Mouse (Mus musculus) gastrocnemius, postnatal 25 days (tissue): ENCODE results near the gene Zcchc4. TPM values are rescaled to one million over a fixed set of nuclear protein-coding genes. Genes with fewer than 3 reads are reported as not detected.
"Not testable (repeated sequence)": the region's sequence is repeated elsewhere in the genome, so short reads cannot be mapped to it uniquely, and the experiment has no call there.

ENCODE experiments used
- DNase-seq: peaks from one replicate; pipeline ENCODE4 v3.0.0; 2022
- long read RNA-seq, 2 experiments: library from polyadenylated mRNA; stranded (forward); transcript quantifications; one replicate each; pipeline ENCODE4 v2.0.0; 2021
- total RNA-seq, 2 experiments: library from RNA; stranded (reverse); gene quantifications; 1 replicate in 1 of 2; 2 replicates in 1 of 2; pipeline ENCODE4 v1.2.3; 2021

The Zcchc4 gene
- total RNA-seq: 1 to 10 TPM; 3.6 to 5.5 TPM
- long read RNA-seq, experiment 1: 0 reads
- long read RNA-seq, experiment 2, full-length matches to known transcripts: 5 of 6 reads
- long read RNA-seq, experiment 2, partial matches to known transcripts: 0 of 6 reads
- long read RNA-seq, experiment 2, other reads (novel, unspliced or antisense): 1 of 6 reads

GRCm38 (mm10) chr5:52775237-52775636 is at the start of gene Zcchc4:
Gene Zcchc4 (plus strand): TSS chr5:52775409.
- DNase-seq: no peak

- DNase-seq: no peak
These were observed 47.5 kb upstream of the Zcchc4 start for GRCm38 (mm10) chr5:52727747-52728146.

- no peak for DNase-seq
These were observed 42.4 kb upstream of the Zcchc4 start for GRCm38 (mm10) chr5:52732811-52733210.

GRCm38 (mm10) chr5:52736046-52736445 is 39.2 kb upstream of the Zcchc4 start:
- no peak for DNase-seq

GRCm38 (mm10) chr5:52741391-52742111 is 33.7 kb upstream of the Zcchc4 start, which contains the start of gene Pi4k2b:
Gene Pi4k2b (plus strand): TSS chr5:52741574.
- peak; percentile 76 for DNase-seq

GRCm38 (mm10) chr5:52742112-52742813 is 32.9 kb upstream of the Zcchc4 start:
- DNase-seq: no peak

GRCm38 (mm10) chr5:52743231-52743630 is 32.0 kb upstream of the Zcchc4 start:
- no peak for DNase-seq

- DNase-seq: no peak
These were observed 28.3 kb upstream of the Zcchc4 start for GRCm38 (mm10) chr5:52746920-52747319.

- DNase-seq: no peak
These were observed 26.5 kb upstream of the Zcchc4 start for GRCm38 (mm10) chr5:52748732-52749131.

GRCm38 (mm10) chr5:52753146-52753545 is 22.1 kb upstream of the Zcchc4 start:
- DNase-seq: no peak

- DNase-seq: no peak
These were observed 21.0 kb upstream of the Zcchc4 start for GRCm38 (mm10) chr5:52754196-52754595.

- DNase-seq: no peak
These were observed 19.9 kb upstream of the Zcchc4 start for GRCm38 (mm10) chr5:52755337-52755736.

GRCm38 (mm10) chr5:52755989-52756388 is 19.2 kb upstream of the Zcchc4 start:
- DNase-seq: no peak

GRCm38 (mm10) chr5:52762586-52762985 is 12.6 kb upstream of the Zcchc4 start:
- DNase-seq: no peak

GRCm38 (mm10) chr5:52774267-52774666 is 942 bp upstream of the Zcchc4 start:
- DNase-seq: no peak

- not testable (repeated sequence) for DNase-seq
These were observed 1.5 kb downstream of the Zcchc4 start for GRCm38 (mm10) chr5:52776466-52777354.

GRCm38 (mm10) chr5:52782523-52783250 is 7.5 kb downstream of the Zcchc4 start:
- peak; percentile 74 for DNase-seq

GRCm38 (mm10) chr5:52783251-52783620 is 8.0 kb downstream of the Zcchc4 start:
- DNase-seq: no peak

GRCm38 (mm10) chr5:52783957-52784356 is 8.7 kb downstream of the Zcchc4 start:
- DNase-seq: no peak

GRCm38 (mm10) chr5:52786556-52787322 is 11.5 kb downstream of the Zcchc4 start:
- DNase-seq: no peak

- no peak for DNase-seq
These were observed 18.0 kb downstream of the Zcchc4 start for GRCm38 (mm10) chr5:52793230-52793629.
